Mouse (Mus musculus): ENCODE results near the gene Actr8. TPM values are rescaled to one million over a fixed set of nuclear protein-coding genes. Genes with fewer than 3 reads are reported as not detected.

Actr8 gene
- polyA plus RNA-seq, 1 experiment from 2014 or later, result 82.4 TPM

- 96% methylated on average over 4 of the region's 4 CpGs for WGBS
- H3K4me1 ChIP-seq (replicated peaks), result no peaks in the 10 kb centered on the region
- H3K36me3 ChIP-seq, result peaks cover 13% of the 10 kb centered on the region
- H3K27ac ChIP-seq (replicated peaks), result no peak overlapping the region
- H3K9ac ChIP-seq, result no peak overlapping the region
- no peak for ATAC-seq (ENCODE audit: low FRiP score, low read depth)
- no peak overlapping the region for H3K4me2 ChIP-seq
- no peaks in the 10 kb centered on the region for H3K9me3 ChIP-seq
- H3K4me3 ChIP-seq, result no peak overlapping the region
- no peaks in the 10 kb centered on the region for H3K27me3 ChIP-seq
These were observed 68.8 kb downstream of the Actr8 start for GRCm38 (mm10) chr14:30046976-30047375.

- 90% methylated on average over 3 of the region's 3 CpGs for WGBS
- Histone ChIP-seq H3K27ac (replicated peaks) (no peak overlapping the region), H3K4me3 (no peak overlapping the region), H3K9ac (no peak overlapping the region), H3K4me2 (no peak overlapping the region), H3K4me1 (replicated peaks) (no peaks in the 10 kb centered on the region), H3K27me3 (no peaks in the 10 kb centered on the region), H3K36me3 (peaks cover 11% of the 10 kb centered on the region), H3K9me3 (no peaks in the 10 kb centered on the region)
- no peak for ATAC-seq (ENCODE audit: low FRiP score, low read depth)
These were observed 69.9 kb downstream of the Actr8 start for GRCm38 (mm10) chr14:30048049-30048448.

DNA sequence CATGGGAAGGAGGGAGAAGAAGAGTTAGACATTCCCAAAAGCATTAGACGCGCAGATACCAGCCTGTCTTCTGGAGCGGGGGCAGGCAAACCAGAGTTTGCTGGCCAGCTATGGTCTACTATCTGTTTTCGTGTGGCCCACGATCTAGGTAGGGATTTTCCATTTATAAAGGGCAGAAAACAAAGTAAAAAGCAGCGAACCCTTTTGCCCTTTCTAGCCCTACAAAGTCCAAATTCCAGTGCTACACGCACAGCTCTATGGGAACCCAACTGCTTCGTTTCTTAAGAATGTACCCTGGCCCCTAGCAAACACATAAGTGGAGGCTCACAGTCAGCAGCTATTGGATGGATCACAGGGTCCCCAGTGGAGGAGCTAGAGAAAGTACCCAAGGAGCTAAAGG is 72.1 kb downstream of the Actr8 start:
- Histone ChIP-seq H3K9ac (no peak overlapping the region), H3K4me1 (replicated peaks) (no peaks in the 10 kb centered on the region), H3K27me3 (no peaks in the 10 kb centered on the region), H3K36me3 (peaks cover 11% of the 10 kb centered on the region), H3K4me2 (no peak overlapping the region), H3K27ac (replicated peaks) (no peak overlapping the region), H3K4me3 (no peak overlapping the region), H3K9me3 (no peaks in the 10 kb centered on the region)
- 89% methylated on average over 8 of the region's 8 CpGs for WGBS
- no peak for ATAC-seq (ENCODE audit: low FRiP score, low read depth)

GRCm38 (mm10) chr14:30054922-30055321 is 76.8 kb downstream of the Actr8 start:
- WGBS, result 76% methylated on average over 7 of the region's 7 CpGs
- no peak overlapping the region for H3K9ac ChIP-seq
- no peak overlapping the region for H3K27ac ChIP-seq (replicated peaks)
- no peak for ATAC-seq (ENCODE audit: low FRiP score, low read depth)
- no peak overlapping the region for H3K4me2 ChIP-seq
- no peaks in the 10 kb centered on the region for H3K27me3 ChIP-seq
- H3K9me3 ChIP-seq, result no peaks in the 10 kb centered on the region
- H3K36me3 ChIP-seq, result no peaks in the 10 kb centered on the region
- H3K4me3 ChIP-seq, result no peak overlapping the region
- peaks cover 11% of the 10 kb centered on the region for H3K4me1 ChIP-seq (replicated peaks)

Small RNA genes lying within 50 kb of the gene (microRNA-seq; reads per million reads assigned to microRNA genes)
- gene Mir6947, result not detected

Other genes starting within 250 kb of the Actr8 start
- 393 and 406 TPM in 2 replicates for gene Selenok, start 10.0 kb upstream of the Actr8 start, polyA plus RNA-seq (2015; fragmentation: Nextera tagmentation; extraction: Ambion mirVana)
- 1.8 TPM in 2 replicates for gene Il17rb, start 30.6 kb downstream of the Actr8 start, polyA plus RNA-seq (2015; fragmentation: Nextera tagmentation; extraction: Ambion mirVana)
- 0.43 and 0.53 TPM in 2 replicates for gene Chdh, start 30.7 kb downstream of the Actr8 start, polyA plus RNA-seq (2015; fragmentation: Nextera tagmentation; extraction: Ambion mirVana)

All from hindbrain, embryonic 15.5 days (tissue).